Mouse (Mus musculus) regulatory T cell (primary cell): ENCODE data around the gene Prdm16.

Experiments
- in situ Hi-C: fragments of 300-600 bp; cut with MboI, MseI; formaldehyde crosslinking; loops from one replicate; pipeline ENCODE4 v1.15.1; 2025; ENCODE audit warnings: high pct_unique_total_duplicates

The Prdm16 gene

GRCm38 (mm10) chr4:154390333-154391080 is 246.2 kb downstream of the Prdm16 start:
- in situ Hi-C loops = no loop called here

GRCm38 (mm10) chr4:154389641-154390040 is 247.0 kb downstream of the Prdm16 start:
- in situ Hi-C loops = no loop called here

DNA sequence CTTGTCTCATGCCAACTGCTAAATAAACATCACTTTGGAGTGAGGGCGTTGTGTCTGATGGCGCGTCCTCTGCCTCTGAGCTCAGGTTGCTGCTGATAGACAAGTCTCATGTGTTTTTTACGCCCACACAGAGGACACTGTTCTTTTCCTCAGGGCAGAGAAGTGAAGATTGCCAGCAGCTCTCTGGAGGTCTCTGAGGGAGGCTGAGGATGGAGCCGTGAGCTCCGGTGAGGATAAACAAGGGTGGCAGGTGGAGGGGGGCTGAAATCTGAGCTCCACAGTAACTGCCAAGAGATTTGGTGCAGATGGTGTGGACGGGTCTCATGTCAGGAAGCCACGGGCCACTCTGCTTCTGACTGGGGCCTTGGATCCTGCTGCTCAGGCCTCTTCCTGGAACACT is 249.9 kb downstream of the Prdm16 start:
- in situ Hi-C loops = no loop called here

DNA sequence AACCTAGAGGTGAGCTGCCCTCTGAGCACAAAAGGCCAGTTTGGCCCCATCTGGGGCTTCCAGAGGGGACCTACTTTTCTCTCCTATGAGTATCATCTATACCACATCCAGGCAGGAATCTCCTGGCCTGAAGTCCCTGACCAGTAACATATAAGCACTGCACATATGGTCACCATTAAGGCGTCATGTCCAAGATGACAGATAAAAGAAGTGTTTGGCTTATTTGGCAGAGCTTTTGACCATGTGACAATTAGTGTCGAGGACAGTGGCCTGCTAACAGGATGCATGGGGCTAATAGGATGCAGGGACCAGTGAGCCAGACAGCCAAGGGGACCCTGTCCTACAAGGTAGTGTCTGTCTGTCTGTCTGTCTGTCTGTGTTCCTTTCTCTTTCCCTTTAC is 250.8 kb downstream of the Prdm16 start:
- in situ Hi-C loops = no loop called here

- in situ Hi-C loops = no loop called here
Observed at GRCm38 (mm10) chr4:154385208-154385607, 251.5 kb downstream of the Prdm16 start.

- in situ Hi-C loops = no loop called here
Observed at GRCm38 (mm10) chr4:154378876-154379275, 257.8 kb downstream of the Prdm16 start.

DNA sequence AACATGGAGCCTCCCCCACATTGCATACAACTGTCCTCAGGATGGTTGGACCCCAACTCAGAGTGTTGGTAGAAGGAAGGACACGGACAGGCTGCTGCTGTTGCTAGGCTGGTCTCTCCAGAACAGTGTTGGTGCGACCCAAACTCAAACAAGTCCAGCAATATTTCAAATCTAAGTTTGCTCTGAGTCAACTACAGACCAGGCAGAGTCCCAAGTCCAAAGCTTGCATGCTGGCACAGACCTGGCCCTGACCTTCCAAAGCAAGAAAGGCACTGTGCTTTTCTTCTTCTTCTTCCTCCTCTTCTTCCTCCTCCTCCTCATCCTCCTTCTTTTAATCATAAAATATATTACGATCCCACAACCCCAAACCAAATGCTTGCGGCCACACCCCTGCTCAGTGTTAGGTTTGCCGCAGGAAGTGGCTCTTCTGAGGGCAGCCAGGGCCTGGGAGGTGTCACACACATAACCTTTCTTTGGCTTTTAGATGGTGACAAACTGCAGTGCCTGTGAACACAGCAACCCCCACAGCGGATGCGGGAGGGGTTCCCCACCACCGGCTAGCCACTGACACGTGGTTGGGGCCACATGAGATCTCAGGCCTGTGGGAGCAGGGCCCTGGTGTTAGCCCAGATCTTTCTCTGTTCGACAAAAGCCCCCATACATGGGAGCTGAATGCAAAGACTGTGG is 260.6 kb downstream of the Prdm16 start:
- in situ Hi-C loops = no loop called here

DNA sequence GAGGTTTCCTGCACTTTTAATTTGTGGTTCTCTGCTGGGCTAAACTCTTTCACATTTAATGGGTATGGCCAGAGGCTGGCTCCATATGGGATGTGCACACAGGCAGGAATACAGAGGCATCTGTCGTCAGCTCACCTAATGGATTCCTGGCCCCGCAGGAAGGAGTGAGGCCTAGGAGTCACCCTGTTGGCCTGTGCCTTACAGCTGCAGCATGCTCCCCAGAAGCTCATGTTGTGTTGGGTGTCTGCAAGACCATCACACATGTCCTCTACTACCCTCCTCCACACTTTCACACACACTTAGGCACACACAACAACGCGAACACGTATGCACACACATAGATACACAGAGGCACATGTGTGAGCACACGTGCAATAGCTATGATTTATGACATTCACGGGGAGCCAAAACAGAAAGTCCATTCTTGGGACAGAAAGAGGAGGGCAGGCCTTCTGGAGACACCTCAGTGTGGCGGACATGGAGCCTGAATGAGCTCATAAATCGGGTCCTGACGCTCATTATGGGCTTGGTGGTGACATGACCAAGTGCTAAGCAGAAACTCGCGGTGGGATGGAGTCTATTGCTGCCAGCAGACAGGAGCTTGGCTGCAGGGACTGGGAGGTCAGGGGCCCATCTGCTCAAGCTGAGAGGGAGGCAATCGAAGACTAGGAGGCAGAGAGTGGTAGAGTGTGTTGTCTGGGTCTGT is 265.0 kb downstream of the Prdm16 start:
- in situ Hi-C loops = no loop called here

DNA sequence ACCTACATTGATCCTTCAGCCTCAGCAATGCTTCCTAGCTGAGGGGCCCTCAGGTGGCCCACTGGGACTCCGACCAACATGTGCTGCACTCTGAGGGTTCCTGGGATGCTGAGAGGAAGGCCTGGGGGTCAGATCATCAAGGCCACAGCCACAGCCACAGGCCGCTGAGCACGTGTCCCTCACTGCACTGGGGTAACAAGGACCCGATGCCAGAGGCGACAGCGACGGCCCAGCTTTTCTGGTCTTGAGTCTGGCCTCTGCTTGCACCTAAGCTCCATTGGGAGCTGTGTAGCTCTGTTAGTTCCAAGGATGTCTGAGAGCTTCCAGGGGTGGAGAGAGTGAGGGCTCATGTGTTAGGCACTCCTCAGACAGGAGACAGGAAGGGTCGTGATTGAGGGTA is 265.8 kb downstream of the Prdm16 start:
- in situ Hi-C loops = no loop called here

GRCm38 (mm10) chr4:154369089-154369488 is 267.6 kb downstream of the Prdm16 start:
- in situ Hi-C loops = no loop called here

DNA sequence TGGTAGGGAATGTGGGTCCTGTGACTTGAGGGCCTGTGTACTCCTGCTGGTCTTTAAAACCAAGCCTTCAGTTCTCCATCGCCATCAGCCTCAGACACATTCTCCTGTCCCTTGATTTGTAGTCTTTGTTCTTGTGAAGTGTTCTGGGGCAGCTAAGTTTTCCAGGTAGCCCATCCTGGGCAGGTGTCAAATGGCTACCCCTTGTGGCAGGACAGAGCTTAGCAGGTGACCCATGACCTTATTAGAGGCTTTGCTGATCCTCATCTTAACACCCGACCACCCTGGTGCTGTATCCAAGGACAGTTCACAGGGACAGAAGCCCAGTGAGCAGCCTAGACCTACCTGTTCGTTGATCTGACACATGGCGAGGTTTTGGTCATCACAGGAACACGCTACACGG is 269.8 kb downstream of the Prdm16 start:
- in situ Hi-C loops = no loop called here

GRCm38 (mm10) chr4:154364752-154365151 is 271.9 kb downstream of the Prdm16 start:
- in situ Hi-C loops = no loop called here

GRCm38 (mm10) chr4:154360850-154361249 is 275.8 kb downstream of the Prdm16 start:
- in situ Hi-C loops = no loop called here

GRCm38 (mm10) chr4:154360441-154360840 is 276.2 kb downstream of the Prdm16 start:
- in situ Hi-C loops = no loop called here

DNA sequence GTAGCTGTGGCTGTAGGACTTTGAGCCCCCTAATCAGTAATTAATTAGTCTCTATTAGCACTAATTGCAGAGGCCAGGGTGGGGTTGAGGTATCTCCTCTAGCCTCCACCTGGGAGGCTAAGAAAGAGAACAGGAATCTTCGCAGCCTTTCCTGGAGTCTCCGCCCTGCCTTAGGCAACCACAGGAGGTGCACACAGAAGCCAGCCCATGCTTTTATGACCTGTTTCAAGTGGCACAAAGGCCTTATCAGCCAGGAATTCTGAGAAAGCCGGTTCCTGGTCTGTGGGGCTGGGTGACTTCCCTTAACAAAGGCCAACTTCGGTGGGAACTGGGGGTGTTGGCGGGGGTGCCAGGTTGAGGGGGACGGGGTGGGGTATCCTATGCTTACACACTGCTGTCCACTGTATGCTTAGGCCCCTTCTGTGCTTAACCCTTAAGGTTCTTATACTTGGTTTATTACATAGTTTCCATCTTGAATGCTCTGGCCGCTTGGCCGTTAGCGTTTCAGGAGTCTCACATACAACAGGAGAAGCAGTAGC is 276.8 kb downstream of the Prdm16 start:
- in situ Hi-C loops = no loop called here

DNA sequence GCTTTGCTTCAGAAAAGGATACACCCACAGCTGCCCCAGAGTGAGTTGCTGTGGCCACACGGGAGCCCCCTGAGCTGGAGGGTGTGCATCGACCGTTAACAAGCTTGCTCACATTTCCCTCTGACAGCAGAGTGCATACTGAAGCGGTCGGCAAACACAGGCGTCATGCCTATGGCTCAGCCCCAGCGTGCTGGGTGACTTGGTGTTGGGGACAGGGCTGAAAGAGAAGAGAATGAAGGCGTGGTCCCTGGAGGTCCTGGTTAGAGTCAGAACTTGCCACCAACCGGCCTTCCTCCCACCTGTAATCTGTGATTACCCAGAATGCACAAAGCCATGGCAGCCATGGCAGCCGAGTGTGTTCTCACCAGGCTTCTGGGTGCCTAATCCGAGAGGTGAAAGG is 277.9 kb downstream of the Prdm16 start:
- in situ Hi-C loops = no loop called here

- in situ Hi-C loops = no loop called here
Observed at GRCm38 (mm10) chr4:154358370-154358769, 278.3 kb downstream of the Prdm16 start.

GRCm38 (mm10) chr4:154355408-154355807 is 281.3 kb downstream of the Prdm16 start:
- in situ Hi-C loops = no loop called here

GRCm38 (mm10) chr4:154352246-154352645 is 284.4 kb downstream of the Prdm16 start:
- in situ Hi-C loops = no loop called here

GRCm38 (mm10) chr4:154348197-154348786 is 288.4 kb downstream of the Prdm16 start:
- in situ Hi-C loops = no loop called here

GRCm38 (mm10) chr4:154346731-154347522 is 289.7 kb downstream of the Prdm16 start:
- in situ Hi-C loops = no loop called here
